ENCODE assay signal across 27 mouse cellular contexts in genomic region chr13:70625665-70626064, GRCm38 (mm10). TPM values are rescaled to one million over a fixed set of nuclear protein-coding genes. Genes with fewer than 3 reads are reported as not detected.
A peak's percentile ranks its signal among the peaks of the same experiment; 100 is the strongest.
DNase-seq lines count a peak whose midpoint lies in the region; ATAC-seq and TF ChIP-seq lines count a peak whose summit lies in the region.
"Had no signal": no experiment of that assay in that cellular context is flagged by ENCODE, and none has a peak within 500 bp of the region (broad histone marks: within the 10 kb centered on the region; RNA-seq: fewer than 3 reads in every experiment).

No protein-coding gene starts in this region.

- 60% methylated on average over 1 of the region's 1 CpGs for WGBS in liver, embryonic 12.5 days (ENCODE audit: insufficient replicate concordance)
- 62% methylated on average over 1 of the region's 1 CpGs for WGBS in liver, postnatal 0 days (ENCODE audit: insufficient replicate concordance)

- peak overlapping the region; percentile 8; the same call in 1 of the 2 replicates for H3K27ac ChIP-seq in gastrocnemius, adult 2 months
- no peak overlapping the region for H3K27ac ChIP-seq in liver, embryonic 12.5 days
- no peak overlapping the region for H3K27ac ChIP-seq in liver, postnatal 0 days (ENCODE audit: low read depth)
- H3K27ac ChIP-seq: embryonic facial prominence, embryonic 13.5 days; embryonic facial prominence, embryonic 15.5 days; forebrain, embryonic 10.5 days; forebrain, embryonic 12.5 days had no signal

- H3K36me3 ChIP-seq in liver, embryonic 12.5 days = peaks cover 20% of the 10 kb centered on the region
- 0 out of 2 replicates have a peak, but pooled peaks cover 5% of the 10 kb centered on the region for H3K36me3 ChIP-seq in liver, postnatal 0 days (replicated peaks; ENCODE audit: insufficient read depth, low read length)

- no peak for DNase-seq in gastrocnemius, adult 2 months
- no peak for DNase-seq in gastrocnemius, postnatal 4 days (ENCODE audit: low spot score in 2 of 2)
- DNase-seq in liver, postnatal 0 days = no peak
- no peak for DNase-seq in natural killer cell, adult 2 months (ENCODE audit: low spot score in 2 of 2)
- DNase-seq in left cerebral cortex, postnatal 10 days (ENCODE audit: extremely low spot score in 1 of 2, low spot score in 2 of 2) = no peak
- DNase-seq: adrenal gland, adult 2 months; adrenal gland, postnatal 10 days; adrenal gland, postnatal 25 days; B cell, adult 2 months; cerebellum, adult 11 months; cerebellum, adult 18-20 months; cerebellum, adult 8-10 months; cerebellum, adult 9-11 months; cerebellum, postnatal 14 days; cerebellum, postnatal 36 days; embryo, embryonic 11 days had no signal

- no peaks in the 10 kb centered on the region for H3K9me3 ChIP-seq in liver, embryonic 12.5 days (replicated peaks)
- no peaks in the 10 kb centered on the region for H3K9me3 ChIP-seq in liver, postnatal 0 days (ENCODE audit: low read length)
- H3K9me3 ChIP-seq: G1E had no signal

- H3K4me1 ChIP-seq in liver, embryonic 12.5 days = peaks cover 24% of the 10 kb centered on the region
- H3K4me1 ChIP-seq in liver, postnatal 0 days (ENCODE audit: insufficient read depth) = no peaks in the 10 kb centered on the region
- H3K4me1 ChIP-seq: embryonic facial prominence, embryonic 13.5 days; embryonic facial prominence, embryonic 15.5 days; forebrain, embryonic 10.5 days; forebrain, embryonic 12.5 days had no signal

- H3K4me2 ChIP-seq in liver, embryonic 12.5 days = no peak overlapping the region
- no peak overlapping the region for H3K4me2 ChIP-seq in liver, postnatal 0 days (ENCODE audit: low read depth, low read length)
- H3K4me2 ChIP-seq: embryonic facial prominence, embryonic 13.5 days; embryonic facial prominence, embryonic 15.5 days; forebrain, embryonic 12.5 days had no signal

- no peak overlapping the region for H3K9ac ChIP-seq in liver, embryonic 12.5 days
- H3K9ac ChIP-seq in liver, postnatal 0 days (replicated peaks) = no peak overlapping the region
- H3K9ac ChIP-seq: embryonic facial prominence, embryonic 13.5 days; embryonic facial prominence, embryonic 15.5 days; forebrain, embryonic 12.5 days had no signal

- intact Hi-C loops in gastrocnemius, adult 2 months (cut with DNase I) = no loop called here
- intact Hi-C loops in left cerebral cortex, postnatal 10 days (cut with DNase I) = no loop called here

- H3K4me3 ChIP-seq in gastrocnemius, adult 2 months = no peak overlapping the region
- no peak overlapping the region for H3K4me3 ChIP-seq in liver, embryonic 12.5 days
- no peak overlapping the region for H3K4me3 ChIP-seq in liver, postnatal 0 days (ENCODE audit: low read depth, low read length)
- H3K4me3 ChIP-seq: embryonic facial prominence, embryonic 13.5 days; embryonic facial prominence, embryonic 15.5 days; erythroblast, embryonic 14.5 days; forebrain, embryonic 10.5 days; forebrain, embryonic 12.5 days had no signal

- ATAC-seq in liver, embryonic 12.5 days = 0 out of 2 replicates have a peak, but pooled peaks have one; percentile 59
- no peak for ATAC-seq in liver, postnatal 0 days
- peak; percentile 71 for ATAC-seq in megakaryocyte progenitor cell, adult 5-6 weeks (replicated peaks; ENCODE audit: poor library complexity)
- ATAC-seq: CD4-positive, CD25-positive, alpha-beta regulatory T cell, adult 4 months; forebrain, embryonic 14.5 days had no signal

- TF ChIP-seq CTCF in gastrocnemius, adult 2 months (IDR thresholded peaks at IDR 0.05) = no peak
- TF ChIP-seq CTCF in liver, postnatal 0 days (IDR thresholded peaks at IDR 0.05; ENCODE audit: low read depth) = no peak

- H3K27me3 ChIP-seq in liver, embryonic 12.5 days (replicated peaks) = no peaks in the 10 kb centered on the region
- H3K27me3 ChIP-seq in liver, postnatal 0 days (ENCODE audit: insufficient read depth, low read length) = no peaks in the 10 kb centered on the region
- H3K27me3 ChIP-seq: CH12.LX; embryonic facial prominence, embryonic 13.5 days; embryonic facial prominence, embryonic 15.5 days; forebrain, embryonic 12.5 days had no signal

- TF ChIP-seq EP300 in liver, postnatal 0 days (IDR thresholded peaks at IDR 0.05; ENCODE audit: low read depth) = no peak

RNA-seq across cellular contexts. Expression of gene Ice1, which starts 11.8 kb away (rescaled TPM):
- total RNA-seq in gastrocnemius, adult 2 months (2021) = 10 to 100 TPM; 17.1 to 22.8 TPM
- 10 to 100 TPM; 43.0 to 44.3 TPM for total RNA-seq in gastrocnemius, postnatal 4 days (2021)
- 9.7 and 10.3 TPM in 2 replicates for polyA plus RNA-seq in liver, embryonic 12.5 days (2016; fragmentation: Nextera tagmentation; extraction: Ambion mirVana)
- 3.4 and 3.7 TPM in 2 replicates for polyA plus RNA-seq in liver, postnatal 0 days (2015; fragmentation: Nextera tagmentation; extraction: Ambion mirVana)
- 30.7 and 30.9 TPM in 2 replicates for total RNA-seq in megakaryocyte progenitor cell, adult 5-6 weeks (2015)
- total RNA-seq in megakaryocyte progenitor cell, adult 5-6 weeks (2017) = 17.7 and 19.7 TPM in 2 replicates
- total RNA-seq in left cerebral cortex, postnatal 10 days (2021) = 10 to 100 TPM; 79.1 to 81.6 TPM
